Comparison of ENCODE assay signal across 18 mouse cellular contexts in the genomic region with DNA sequence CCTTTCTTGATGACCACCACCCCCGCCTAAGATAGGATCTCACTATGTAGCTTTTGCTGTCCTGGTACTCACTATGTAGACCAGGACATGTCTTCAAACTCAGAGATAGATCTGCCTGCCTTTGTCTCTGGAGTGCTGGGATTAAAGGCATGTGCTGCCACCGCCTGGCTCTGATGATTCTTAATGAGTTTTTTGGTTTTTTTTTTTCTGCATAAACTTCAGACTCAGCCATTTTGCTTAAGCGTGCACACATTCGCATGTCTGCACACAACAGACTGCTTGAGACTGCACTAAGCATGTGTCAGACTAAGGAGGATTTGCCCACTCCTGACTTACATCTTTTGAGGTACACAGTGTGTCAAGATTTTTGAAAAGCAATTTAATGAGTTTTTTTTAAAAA. TPM values are rescaled to one million over a fixed set of nuclear protein-coding genes. Genes with fewer than 3 reads are reported as not detected.
DNase-seq lines count a peak whose midpoint lies in the region; ATAC-seq and TF ChIP-seq lines count a peak whose summit lies in the region.
"Had no signal": no experiment of that assay in that cellular context is flagged by ENCODE, and none has a peak within 500 bp of the region (broad histone marks: within the 10 kb centered on the region; RNA-seq: fewer than 3 reads in every experiment).

No protein-coding gene starts in this region.

- 0 out of 2 replicates have a peak, but pooled peaks have one; percentile 24 for TF ChIP-seq CTCF in cerebellum, adult 2 months (IDR thresholded peaks at IDR 0.05; ENCODE audit: borderline replicate concordance, insufficient read depth, low read depth, low read length)
- TF ChIP-seq CTCF in E14TG2a.4 (conservative IDR thresholded peaks at IDR 0.05; ENCODE audit: low read length): no peak
- peak; percentile 12; the same call in 1 of the 2 replicates for TF ChIP-seq CTCF in cortical plate, adult 2 months (IDR thresholded peaks at IDR 0.05; ENCODE audit: extremely low read depth, insufficient read depth, low read length)

- intact Hi-C loops in heart, postnatal 10 days (cut with DNase I): loop anchor here (5.0 kb wide), 1 partner anchor 58 kb away; no protein-coding TSS in a partner anchor

- no peak overlapping the region for H3K9ac ChIP-seq in heart, embryonic 14.5 days (ENCODE audit: low read length)
- H3K9ac ChIP-seq: heart, embryonic 15.5 days; hindbrain, embryonic 15.5 days; liver, embryonic 13.5 days had no signal

- no peaks in the 10 kb centered on the region for H3K4me1 ChIP-seq in cerebellum, adult 2 months (ENCODE audit: control insufficient read depth, insufficient read depth, low read length)
- H3K4me1 ChIP-seq in heart, embryonic 14.5 days (ENCODE audit: control insufficient read depth in 2 of 2, insufficient read depth in 2 of 2, low read length in 2 of 2): peaks cover 0 to 6% of the 10 kb centered on the region in 2 experiments; a peak in 2 of 4 replicates
- H3K4me1 ChIP-seq in E14TG2a.4 (replicated peaks; ENCODE audit: low read depth, low read length): peaks cover 19% of the 10 kb centered on the region
- H3K4me1 ChIP-seq in cortical plate, adult 2 months (ENCODE audit: control insufficient read depth, insufficient read depth, low read length): peaks cover 2% of the 10 kb centered on the region; the same call in 1 of the 2 replicates
- H3K4me1 ChIP-seq: heart, embryonic 15.5 days; liver, embryonic 13.5 days had no signal

- 80% methylated on average over 4 of the region's 4 CpGs for WGBS in cerebellum, adult 2 months
- WGBS in heart, embryonic 14.5 days: 80% methylated on average over 4 of the region's 4 CpGs

- H3K27me3 ChIP-seq in cerebellum, adult 2 months (ENCODE audit: control insufficient read depth, insufficient read depth, low read length): no peaks in the 10 kb centered on the region
- H3K27me3 ChIP-seq in heart, embryonic 14.5 days (ENCODE audit: control insufficient read depth, insufficient read depth, low read length): no peaks in the 10 kb centered on the region
- H3K27me3 ChIP-seq in E14TG2a.4 (ENCODE audit: insufficient read depth, low read length): peaks cover 3% of the 10 kb centered on the region; the same call in 1 of the 2 replicates
- H3K27me3 ChIP-seq: heart, embryonic 15.5 days; hindbrain, embryonic 15.5 days; liver, embryonic 13.5 days had no signal

- no peak overlapping the region for H3K27ac ChIP-seq in cerebellum, adult 2 months (ENCODE audit: insufficient read depth, low read length)
- H3K27ac ChIP-seq in heart, embryonic 14.5 days (replicated peaks in 1 of 2; ENCODE audit: control insufficient read depth in 1 of 2, insufficient read depth in 1 of 2, low read depth in 2 of 2, low read length in 2 of 2): no peak overlapping the region
- H3K27ac ChIP-seq in cortical plate, adult 2 months (ENCODE audit: insufficient read depth, low read length): no peak overlapping the region
- H3K27ac ChIP-seq: heart, embryonic 15.5 days; hindbrain, embryonic 15.5 days; liver, embryonic 13.5 days had no signal

- peak overlapping the region; percentile 19 for H3K4me2 ChIP-seq in heart, embryonic 14.5 days (ENCODE audit: low read length)
- H3K4me2 ChIP-seq: heart, embryonic 15.5 days; hindbrain, embryonic 15.5 days; liver, embryonic 13.5 days had no signal

- no peak for TF ChIP-seq POLR2A in cerebellum, adult 2 months (IDR thresholded peaks at IDR 0.05; ENCODE audit: borderline replicate concordance, insufficient read depth, low read length)
- no peak for TF ChIP-seq POLR2A in cortical plate, adult 2 months (IDR thresholded peaks at IDR 0.05; ENCODE audit: extremely low read depth, insufficient read depth, low read length)

- H3K9me3 ChIP-seq in heart, embryonic 14.5 days (ENCODE audit: control insufficient read depth, low read length): no peaks in the 10 kb centered on the region
- peaks cover 5% of the 10 kb centered on the region; the same call in 1 of the 2 replicates for H3K9me3 ChIP-seq in E14TG2a.4 (ENCODE audit: low read length)
- H3K9me3 ChIP-seq: heart, embryonic 15.5 days; hindbrain, embryonic 15.5 days; liver, embryonic 13.5 days had no signal

- DNase-seq in cerebellum, adult 2 months: peak in 1 of 2 experiments; percentile 28
- no peak for DNase-seq in cerebellum, adult 11 months
- no peak for DNase-seq in heart, postnatal 10 days
- DNase-seq in frontal cortex, postnatal 36 days (ENCODE audit: low spot score in 2 of 2): no peak
- DNase-seq in gastrocnemius, adult 8-10 months (ENCODE audit: low spot score in 2 of 2): no peak
- DNase-seq: cerebellum, postnatal 10 days; kidney, adult 2 months; kidney, postnatal 36 days; left cerebral cortex, postnatal 4 days; liver, embryonic 13.5 days; retina, postnatal 1 day; thymus, adult 2 months had no signal

- no peak for ATAC-seq in heart, embryonic 14.5 days (ENCODE audit: insufficient number of reproducible peaks, insufficient read depth, low FRiP score, low read depth)

- no peak overlapping the region for H3K4me3 ChIP-seq in cerebellum, adult 2 months (replicated peaks; ENCODE audit: insufficient read depth, low read depth, low read length)
- no peak overlapping the region for H3K4me3 ChIP-seq in heart, embryonic 14.5 days (ENCODE audit: control insufficient read depth in 1 of 2, insufficient read depth in 1 of 2, low read depth in 1 of 2, low read length in 2 of 2)
- H3K4me3 ChIP-seq in E14TG2a.4 (replicated peaks; ENCODE audit: low read length): peak overlapping the region; percentile 26; the same call in 1 of the 2 replicates
- no peak overlapping the region for H3K4me3 ChIP-seq in cortical plate, adult 2 months (ENCODE audit: insufficient read depth, low read length)
- H3K4me3 ChIP-seq: erythroblast, embryonic 14.5 days; heart, embryonic 15.5 days; hindbrain, embryonic 15.5 days; liver, embryonic 13.5 days had no signal

- H3K36me3 ChIP-seq in heart, embryonic 14.5 days (ENCODE audit: control insufficient read depth, insufficient read depth, low read length): no peaks in the 10 kb centered on the region
- no peaks in the 10 kb centered on the region for H3K36me3 ChIP-seq in E14TG2a.4 (ENCODE audit: insufficient read depth, low read length)
- H3K36me3 ChIP-seq: heart, embryonic 15.5 days; hindbrain, embryonic 15.5 days; liver, embryonic 13.5 days had no signal

RNA-seq across cellular contexts. Expression of gene Tiam2, which starts 24.0 kb away (rescaled TPM):
- 5.4 and 6.2 TPM in 2 replicates for polyA plus RNA-seq in cerebellum, adult 2 months (2012; rRNA removed)
- polyA plus RNA-seq in heart, embryonic 14.5 days (2014; fragmentation: Nextera tagmentation; extraction: Ambion mirVana): 3.7 and 3.9 TPM in 2 replicates
- 1 to 10 TPM; 5.2 to 5.7 TPM for total RNA-seq in heart, postnatal 10 days (2021)
- 65.3 and 75.3 TPM in 2 replicates for polyA plus RNA-seq in cortical plate, adult 2 months (2012; rRNA removed)
- total RNA-seq in gastrocnemius, adult 8-10 months (2022): 1 to 10 TPM; 2.3 to 4.1 (median 2.8) TPM
- polyA plus RNA-seq: erythroblast, embryonic 14.5 days had no signal
